Mouse (Mus musculus) brain, embryonic 14.5 days (tissue): ENCODE measurements around the gene Ncapd2.

Experiments used
- CTCF ChIP-seq: fragments of 200-500 bp; IDR thresholded peaks from 2 replicates; pipeline ENCODE4 v1.5.1; 2012; ENCODE audit warnings: inconsistent platforms, mild to moderate bottlenecking, moderate library complexity, borderline replicate concordance; ENCODE audit not compliant: insufficient read depth, insufficient read length; ENCODE audit errors: extremely low read depth
- POLR2A ChIP-seq: fragments of 200-500 bp; IDR thresholded peaks from 2 replicates; pipeline ENCODE4 v1.6.1; 2012; ENCODE audit warnings: mild to moderate bottlenecking, inconsistent platforms, borderline replicate concordance; ENCODE audit not compliant: poor library complexity, insufficient read depth, insufficient read length, severe bottlenecking; ENCODE audit errors: extremely low read depth

GRCm38 (mm10) chr6:125192841-125193240 is 1.3 kb upstream of the Ncapd2 start:
- no peak for TF ChIP-seq CTCF
- no peak for TF ChIP-seq POLR2A
